Mouse (Mus musculus): ENCODE measurements around the gene Cphx2.
"Not testable (repeated sequence)": the region's sequence is repeated elsewhere in the genome, so short reads cannot be mapped to it uniquely, and the experiment has no call there.

DNA sequence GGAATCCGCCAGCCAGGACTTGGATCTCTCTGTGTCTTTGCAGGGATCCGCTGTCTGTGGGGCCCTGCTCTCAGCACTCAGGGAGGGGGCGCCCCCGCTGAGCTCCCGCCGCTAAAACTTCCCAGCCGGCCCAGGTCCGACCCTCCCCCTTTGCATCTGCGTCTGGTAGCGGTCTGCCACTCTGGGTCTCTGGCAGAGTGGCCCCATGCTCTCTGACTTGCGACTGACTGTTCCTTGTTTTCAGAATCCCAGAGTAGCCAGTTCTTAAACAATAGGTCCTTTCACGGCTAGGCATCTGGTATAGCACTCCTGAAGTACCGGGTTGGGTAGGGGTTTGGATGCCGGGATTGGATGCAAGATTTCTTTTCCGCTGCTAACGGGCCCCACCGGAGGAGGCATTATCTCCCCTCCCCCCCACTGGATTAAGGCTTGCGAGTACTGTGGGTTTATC is 37.3 kb downstream of the Cphx2 start:
- TF ChIP-seq CTCF (IDR thresholded peaks at IDR 0.05; ENCODE audit: borderline replicate concordance, insufficient read depth, low read depth, low read length); POLR2A (IDR thresholded peaks at IDR 0.05; ENCODE audit: borderline replicate concordance, insufficient read depth, low read length): not testable (repeated sequence)

Measured in cerebellum, adult 2 months (tissue).